Mouse (Mus musculus): ENCODE results near the gene Emg1.

- TF ChIP-seq POLR2A (IDR thresholded peaks at IDR 0.05; ENCODE audit: insufficient read depth, low read depth, low read length), result no peak
- TF ChIP-seq CTCF (IDR thresholded peaks at IDR 0.05), result no peak
Measured at GRCm38 (mm10) chr6:124661995-124662394, 50.0 kb downstream of the Emg1 start.

Data from heart, adult 2 months (tissue).